13 mouse cellular contexts compared by ENCODE assay signal in genomic region chr11:50565466-50566211, GRCm38 (mm10). TPM values are rescaled to one million over a fixed set of nuclear protein-coding genes. Genes with fewer than 3 reads are reported as not detected.
A peak's percentile ranks its signal among the peaks of the same experiment; 100 is the strongest.
DNase-seq lines count a peak whose midpoint lies in the region; ATAC-seq lines count a peak whose summit lies in the region.
"Had no signal": no experiment of that assay in that cellular context is flagged by ENCODE, and none has a peak within 500 bp of the region (broad histone marks: within the 10 kb centered on the region; RNA-seq: fewer than 3 reads in every experiment).

No protein-coding gene starts in this region.

- intact Hi-C loops in left cerebral cortex, postnatal 25 days (cut with DNase I): no loop called here

- H3K4me1 ChIP-seq in liver, embryonic 16.5 days (ENCODE audit: control insufficient read depth, low read depth, low read length): no peaks in the 10 kb centered on the region
- H3K4me1 ChIP-seq: forebrain, embryonic 13.5 days; stomach, embryonic 15.5 days had no signal

- no peak overlapping the region for H3K27ac ChIP-seq in liver, embryonic 16.5 days (ENCODE audit: low read length)
- H3K27ac ChIP-seq: forebrain, embryonic 13.5 days; hindbrain, postnatal 0 days; stomach, embryonic 15.5 days had no signal

- peak overlapping the region; percentile 12; the same call in 1 of the 2 replicates for H3K4me2 ChIP-seq in liver, embryonic 16.5 days (ENCODE audit: low read depth, low read length)
- H3K4me2 ChIP-seq: forebrain, embryonic 13.5 days; stomach, embryonic 15.5 days had no signal

- 16% methylated on average over 20 of the region's 20 CpGs for WGBS in liver, embryonic 16.5 days (ENCODE audit: insufficient replicate concordance)

- no peaks in the 10 kb centered on the region for H3K36me3 ChIP-seq in liver, embryonic 16.5 days (ENCODE audit: control insufficient read depth, insufficient read depth)
- H3K36me3 ChIP-seq: stomach, embryonic 15.5 days had no signal

- H3K9ac ChIP-seq in liver, embryonic 16.5 days (ENCODE audit: low read depth, low read length): no peak overlapping the region
- H3K9ac ChIP-seq: forebrain, embryonic 13.5 days; stomach, embryonic 15.5 days had no signal

- DNase-seq in kidney, postnatal 10 days: peak; percentile 13
- no peak for DNase-seq in kidney, postnatal 36 days
- DNase-seq in c-Kit-positive CD71-positive TER-119-negative erythroid progenitor cells, embryonic 14.5 days (ENCODE audit: low read depth): peak; percentile 16
- DNase-seq in thymus, postnatal 14 days: peak; percentile 82
- no peak for DNase-seq in ovary, postnatal 14 days (ENCODE audit: low spot score)
- DNase-seq in left cerebral cortex, postnatal 25 days (ENCODE audit: low spot score in 2 of 2): no peak
- DNase-seq in cerebellum, postnatal 4 days (ENCODE audit: low spot score in 2 of 2): no peak
- DNase-seq: midbrain, embryonic 14.5 days had no signal

- no peak overlapping the region for H3K4me3 ChIP-seq in liver, embryonic 16.5 days (ENCODE audit: low read depth, low read length)
- H3K4me3 ChIP-seq: forebrain, embryonic 13.5 days; stomach, embryonic 15.5 days had no signal

- H3K27me3 ChIP-seq in liver, embryonic 16.5 days (ENCODE audit: control insufficient read depth, insufficient read depth, low read depth, low read length): no peaks in the 10 kb centered on the region
- H3K27me3 ChIP-seq: forebrain, embryonic 13.5 days; stomach, embryonic 15.5 days had no signal

- H3K9me3 ChIP-seq in liver, embryonic 16.5 days (replicated peaks; ENCODE audit: control insufficient read depth, low read length): no peaks in the 10 kb centered on the region
- H3K9me3 ChIP-seq: forebrain, embryonic 13.5 days; stomach, embryonic 15.5 days had no signal

- 0 out of 2 replicates have a peak, but pooled peaks have one; percentile 21 for ATAC-seq in liver, embryonic 16.5 days (ENCODE audit: low read depth)
- ATAC-seq: forebrain, embryonic 13.5 days; hindbrain, postnatal 0 days; Patski had no signal

RNA-seq across cellular contexts. Expression of gene Adamts2, which starts 36.2 kb away (rescaled TPM):
- 1.3 and 1.6 TPM in 2 replicates for polyA plus RNA-seq in liver, embryonic 16.5 days (2015; fragmentation: Nextera tagmentation; extraction: Ambion mirVana)
- 10 to 100 TPM in 1 of 2 experiments, 1 to 10 TPM in 1; 9.7 to 12.4 TPM for total RNA-seq in left cerebral cortex, postnatal 25 days (2021)

Comparison
In these comparisons a context has a peak if more than half of its experiments do, and no peak if none do; other contexts are left out.
1. DNase-seq: peak in kidney, postnatal 10 days (single experiment), c-Kit-positive CD71-positive TER-119-negative erythroid progenitor cells, embryonic 14.5 days (single experiment) and thymus, postnatal 14 days (single experiment); none in kidney, postnatal 36 days (0 of 2), ovary, postnatal 14 days (single experiment), left cerebral cortex, postnatal 25 days (0 of 2) and cerebellum, postnatal 4 days (0 of 2).